Mouse (Mus musculus) testis, adult 2 months (tissue): ENCODE results near the gene Ephb4.

Experiments used
- CTCF ChIP-seq: fragments of 200-500 bp; IDR thresholded peaks from 2 replicates; pipeline ENCODE4 v1.5.1; 2012; ENCODE audit warnings: low read depth, mild to moderate bottlenecking, inconsistent platforms, low read length, moderate library complexity; ENCODE audit not compliant: control insufficient read depth, insufficient read depth, insufficient replicate concordance
- POLR2A ChIP-seq: fragments of 200-500 bp; IDR thresholded peaks from 2 replicates; pipeline ENCODE4 v1.6.1; 2012; ENCODE audit warnings: low read depth, mild to moderate bottlenecking, inconsistent platforms, low read length, moderate library complexity; ENCODE audit not compliant: control insufficient read depth

GRCm38 (mm10) chr5:137349384-137350204 lies at the start of gene Ephb4:
- TF ChIP-seq POLR2A (no peak), CTCF (no peak)
